Mouse (Mus musculus): Measurements from ENCODE around the gene Ephx3. TPM values are rescaled to one million over a fixed set of nuclear protein-coding genes. Genes with fewer than 3 reads are reported as not detected.

Ephx3 gene
- total RNA-seq, 2 experiments from 2014 or later, result not detected

Other genes starting within 250 kb of the Ephx3 start
- gene Rrp1b, start 153.4 kb downstream of the Ephx3 start, total RNA-seq (2014; fragmentation: Nextera tagmentation), result 63.6 and 66.2 TPM in 2 replicates
- 70.4 and 95.9 TPM in 2 replicates for gene Rrp1b, start 153.4 kb downstream of the Ephx3 start, total RNA-seq (2017)
- 0.47 TPM in 1 of 2 replicates, not detected in the other for gene Hsf2bp, start 153.2 kb downstream of the Ephx3 start, total RNA-seq (2014; fragmentation: Nextera tagmentation)
- gene Hsf2bp, start 153.2 kb downstream of the Ephx3 start, total RNA-seq (2017), result 0.46 TPM in 1 of 2 replicates, not detected in the other
- not detected in 2 replicates for gene Notch3, start 22.7 kb downstream of the Ephx3 start, total RNA-seq (2014; fragmentation: Nextera tagmentation)
- 0.04 TPM in 1 of 2 replicates, not detected in the other for gene Notch3, start 22.7 kb downstream of the Ephx3 start, total RNA-seq (2017)
- gene Brd4, start 95.2 kb upstream of the Ephx3 start, total RNA-seq (2014; fragmentation: Nextera tagmentation), result 167 and 178 TPM in 2 replicates
- gene Brd4, start 95.2 kb upstream of the Ephx3 start, total RNA-seq (2017), result 26.7 and 26.8 TPM in 2 replicates
- 124 and 135 TPM in 2 replicates for gene Akap8, start 131.7 kb upstream of the Ephx3 start, total RNA-seq (2014; fragmentation: Nextera tagmentation)
- gene Akap8, start 131.7 kb upstream of the Ephx3 start, total RNA-seq (2017), result 208 and 214 TPM in 2 replicates
- 87.7 and 107 TPM in 2 replicates for gene Akap8l, start 161.1 kb upstream of the Ephx3 start, total RNA-seq (2014; fragmentation: Nextera tagmentation)
- 154 and 167 TPM in 2 replicates for gene Akap8l, start 161.1 kb upstream of the Ephx3 start, total RNA-seq (2017)
- 53.4 and 63.4 TPM in 2 replicates for gene Wiz, start 199.9 kb upstream of the Ephx3 start, total RNA-seq (2014; fragmentation: Nextera tagmentation)
- gene Wiz, start 199.9 kb upstream of the Ephx3 start, total RNA-seq (2017), result 6.1 and 6.9 TPM in 2 replicates
- gene Rasal3, start 214.0 kb upstream of the Ephx3 start, total RNA-seq (2014; fragmentation: Nextera tagmentation), result 49.4 and 57.4 TPM in 2 replicates
- 19.9 and 20.8 TPM in 2 replicates for gene Rasal3, start 214.0 kb upstream of the Ephx3 start, total RNA-seq (2017)
- gene Pglyrp2, start 234.6 kb upstream of the Ephx3 start, total RNA-seq (2014; fragmentation: Nextera tagmentation), result 1.5 and 3.0 TPM in 2 replicates
- gene Pglyrp2, start 234.6 kb upstream of the Ephx3 start, total RNA-seq (2017), result 2.7 and 3.3 TPM in 2 replicates